Mouse (Mus musculus): ENCODE measurements around the gene Dock2. TPM values are rescaled to one million over a fixed set of nuclear protein-coding genes. Genes with fewer than 3 reads are reported as not detected.

Dock2 gene
- polyA plus RNA-seq, 1 experiment from 2014 or later = 0.72 TPM

- no peak for ATAC-seq
- no peaks in the 10 kb centered on the region for H3K27me3 ChIP-seq (replicated peaks; ENCODE audit: control insufficient read depth, insufficient read depth, low read length)
- H3K27ac ChIP-seq (ENCODE audit: low read length) = no peak overlapping the region
- no peak overlapping the region for H3K4me3 ChIP-seq (replicated peaks; ENCODE audit: low read length)
- H3K4me2 ChIP-seq (ENCODE audit: low read length) = no peak overlapping the region
- no peaks in the 10 kb centered on the region for H3K4me1 ChIP-seq (replicated peaks; ENCODE audit: control insufficient read depth, insufficient read depth, low read length)
- H3K36me3 ChIP-seq (ENCODE audit: control insufficient read depth, insufficient read depth) = no peaks in the 10 kb centered on the region
- H3K9me3 ChIP-seq (ENCODE audit: control insufficient read depth, low read length) = no peaks in the 10 kb centered on the region
- H3K9ac ChIP-seq (replicated peaks; ENCODE audit: low read depth, low read length) = no peak overlapping the region
- WGBS = 94% methylated on average over 9 of the region's 9 CpGs
These were observed 10.3 kb downstream of the Dock2 start for GRCm38 (mm10) chr11:34773304-34773895.

GRCm38 (mm10) chr11:34771221-34771986 lies 12.3 kb downstream of the Dock2 start:
- Histone ChIP-seq H3K4me1 (replicated peaks; ENCODE audit: control insufficient read depth, insufficient read depth, low read length) (no peaks in the 10 kb centered on the region), H3K4me2 (ENCODE audit: low read length) (no peak overlapping the region), H3K27ac (ENCODE audit: low read length) (no peak overlapping the region), H3K27me3 (replicated peaks; ENCODE audit: control insufficient read depth, insufficient read depth, low read length) (no peaks in the 10 kb centered on the region), H3K9ac (replicated peaks; ENCODE audit: low read depth, low read length) (no peak overlapping the region), H3K4me3 (replicated peaks; ENCODE audit: low read length) (no peak overlapping the region), H3K36me3 (ENCODE audit: control insufficient read depth, insufficient read depth) (no peaks in the 10 kb centered on the region), H3K9me3 (ENCODE audit: control insufficient read depth, low read length) (no peaks in the 10 kb centered on the region)
- no peak for ATAC-seq
- WGBS = 73% methylated on average over 12 of the region's 12 CpGs

- Histone ChIP-seq H3K27me3 (replicated peaks; ENCODE audit: control insufficient read depth, insufficient read depth, low read length) (no peaks in the 10 kb centered on the region), H3K4me3 (replicated peaks; ENCODE audit: low read length) (no peak overlapping the region), H3K27ac (ENCODE audit: low read length) (no peak overlapping the region), H3K4me2 (ENCODE audit: low read length) (no peak overlapping the region), H3K9ac (replicated peaks; ENCODE audit: low read depth, low read length) (no peak overlapping the region), H3K4me1 (replicated peaks; ENCODE audit: control insufficient read depth, insufficient read depth, low read length) (no peaks in the 10 kb centered on the region), H3K36me3 (ENCODE audit: control insufficient read depth, insufficient read depth) (no peaks in the 10 kb centered on the region), H3K9me3 (ENCODE audit: control insufficient read depth, low read length) (0 out of 2 replicates have a peak, but pooled peaks cover 3% of the 10 kb centered on the region)
- no peak for ATAC-seq
- WGBS = 80% methylated on average over 4 of the region's 4 CpGs
These were observed 13.0 kb downstream of the Dock2 start for GRCm38 (mm10) chr11:34770666-34771065.

- no peak for ATAC-seq
- no peaks in the 10 kb centered on the region for H3K27me3 ChIP-seq (replicated peaks; ENCODE audit: control insufficient read depth, insufficient read depth, low read length)
- no peak overlapping the region for H3K4me2 ChIP-seq (ENCODE audit: low read length)
- H3K9ac ChIP-seq (replicated peaks; ENCODE audit: low read depth, low read length) = no peak overlapping the region
- no peaks in the 10 kb centered on the region for H3K4me1 ChIP-seq (replicated peaks; ENCODE audit: control insufficient read depth, insufficient read depth, low read length)
- no peak overlapping the region for H3K27ac ChIP-seq (ENCODE audit: low read length)
- H3K4me3 ChIP-seq (replicated peaks; ENCODE audit: low read length) = no peak overlapping the region
- H3K36me3 ChIP-seq (ENCODE audit: control insufficient read depth, insufficient read depth) = no peaks in the 10 kb centered on the region
- 88% methylated on average over 8 of the region's 8 CpGs for WGBS
- 0 out of 2 replicates have a peak, but pooled peaks cover 3% of the 10 kb centered on the region for H3K9me3 ChIP-seq (ENCODE audit: control insufficient read depth, low read length)
These were observed 13.7 kb downstream of the Dock2 start for GRCm38 (mm10) chr11:34769946-34770345.

- H3K4me2 ChIP-seq (ENCODE audit: low read length) = no peak overlapping the region
- H3K27me3 ChIP-seq (replicated peaks; ENCODE audit: control insufficient read depth, insufficient read depth, low read length) = no peaks in the 10 kb centered on the region
- no peak overlapping the region for H3K27ac ChIP-seq (ENCODE audit: low read length)
- ATAC-seq = no peak
- H3K36me3 ChIP-seq (ENCODE audit: control insufficient read depth, insufficient read depth) = no peaks in the 10 kb centered on the region
- H3K9ac ChIP-seq (replicated peaks; ENCODE audit: low read depth, low read length) = no peak overlapping the region
- H3K4me1 ChIP-seq (replicated peaks; ENCODE audit: control insufficient read depth, insufficient read depth, low read length) = no peaks in the 10 kb centered on the region
- WGBS = 97% methylated on average over 2 of the region's 2 CpGs
- 0 out of 2 replicates have a peak, but pooled peaks cover 3% of the 10 kb centered on the region for H3K9me3 ChIP-seq (ENCODE audit: control insufficient read depth, low read length)
- H3K4me3 ChIP-seq (replicated peaks; ENCODE audit: low read length) = no peak overlapping the region
These were observed 14.3 kb downstream of the Dock2 start for GRCm38 (mm10) chr11:34769396-34769795.

- no peaks in the 10 kb centered on the region for H3K36me3 ChIP-seq (ENCODE audit: control insufficient read depth, insufficient read depth)
These were observed 19.8 kb downstream of the Dock2 start for GRCm38 (mm10) chr11:34763739-34764361.

GRCm38 (mm10) chr11:34762570-34763127 lies 21.0 kb downstream of the Dock2 start:
- no peak overlapping the region for H3K27ac ChIP-seq (ENCODE audit: low read length)
- no peaks in the 10 kb centered on the region for H3K4me1 ChIP-seq (replicated peaks; ENCODE audit: control insufficient read depth, insufficient read depth, low read length)
- H3K4me3 ChIP-seq (replicated peaks; ENCODE audit: low read length) = no peak overlapping the region
- no peaks in the 10 kb centered on the region for H3K27me3 ChIP-seq (replicated peaks; ENCODE audit: control insufficient read depth, insufficient read depth, low read length)
- H3K36me3 ChIP-seq (ENCODE audit: control insufficient read depth, insufficient read depth) = no peaks in the 10 kb centered on the region
- no peak overlapping the region for H3K4me2 ChIP-seq (ENCODE audit: low read length)
- no peak for ATAC-seq
- 0 out of 2 replicates have a peak, but pooled peaks cover 3% of the 10 kb centered on the region for H3K9me3 ChIP-seq (ENCODE audit: control insufficient read depth, low read length)
- H3K9ac ChIP-seq (replicated peaks; ENCODE audit: low read depth, low read length) = no peak overlapping the region
- WGBS = 81% methylated on average over 5 of the region's 5 CpGs

More at GRCm38 (mm10) chr11:34763739-34764361, 19.8 kb downstream of the Dock2 start:
- no peak overlapping the region for H3K27ac ChIP-seq (ENCODE audit: low read length)
- H3K4me1 ChIP-seq (replicated peaks; ENCODE audit: control insufficient read depth, insufficient read depth, low read length) = no peaks in the 10 kb centered on the region
- H3K9ac ChIP-seq (replicated peaks; ENCODE audit: low read depth, low read length) = no peak overlapping the region
- H3K4me2 ChIP-seq (ENCODE audit: low read length) = no peak overlapping the region
- 0 out of 2 replicates have a peak, but pooled peaks cover 3% of the 10 kb centered on the region for H3K9me3 ChIP-seq (ENCODE audit: control insufficient read depth, low read length)
- no peaks in the 10 kb centered on the region for H3K27me3 ChIP-seq (replicated peaks; ENCODE audit: control insufficient read depth, insufficient read depth, low read length)
- WGBS = 90% methylated on average over 5 of the region's 5 CpGs
- H3K4me3 ChIP-seq (replicated peaks; ENCODE audit: low read length) = no peak overlapping the region
- no peak for ATAC-seq

- Histone ChIP-seq H3K27ac (ENCODE audit: low read length) (no peak overlapping the region), H3K9me3 (ENCODE audit: control insufficient read depth, low read length) (0 out of 2 replicates have a peak, but pooled peaks cover 3% of the 10 kb centered on the region), H3K36me3 (ENCODE audit: control insufficient read depth, insufficient read depth) (no peaks in the 10 kb centered on the region), H3K9ac (replicated peaks; ENCODE audit: low read depth, low read length) (no peak overlapping the region), H3K4me2 (ENCODE audit: low read length) (no peak overlapping the region), H3K4me3 (replicated peaks; ENCODE audit: low read length) (no peak overlapping the region), H3K27me3 (replicated peaks; ENCODE audit: control insufficient read depth, insufficient read depth, low read length) (no peaks in the 10 kb centered on the region), H3K4me1 (replicated peaks; ENCODE audit: control insufficient read depth, insufficient read depth, low read length) (no peaks in the 10 kb centered on the region)
- WGBS = 87% methylated on average over 6 of the region's 6 CpGs
- ATAC-seq = no peak
These were observed 21.6 kb downstream of the Dock2 start for GRCm38 (mm10) chr11:34762125-34762524.

GRCm38 (mm10) chr11:34759582-34759981 lies 24.1 kb downstream of the Dock2 start:
- H3K4me2 ChIP-seq (ENCODE audit: low read length) = no peak overlapping the region
- no peak for ATAC-seq
- 76% methylated on average over 4 of the region's 4 CpGs for WGBS
- H3K4me1 ChIP-seq (replicated peaks; ENCODE audit: control insufficient read depth, insufficient read depth, low read length) = no peaks in the 10 kb centered on the region
- no peaks in the 10 kb centered on the region for H3K36me3 ChIP-seq (ENCODE audit: control insufficient read depth, insufficient read depth)
- H3K4me3 ChIP-seq (replicated peaks; ENCODE audit: low read length) = no peak overlapping the region
- no peak overlapping the region for H3K27ac ChIP-seq (ENCODE audit: low read length)
- H3K9ac ChIP-seq (replicated peaks; ENCODE audit: low read depth, low read length) = no peak overlapping the region
- no peaks in the 10 kb centered on the region for H3K9me3 ChIP-seq (ENCODE audit: control insufficient read depth, low read length)
- no peaks in the 10 kb centered on the region for H3K27me3 ChIP-seq (replicated peaks; ENCODE audit: control insufficient read depth, insufficient read depth, low read length)

Data from forebrain, embryonic 16.5 days (tissue).